Mouse (Mus musculus) ZHBTc4 (cell line): Measurements from ENCODE around the gene Meis3.

Source experiments
- DNase-seq: peaks from one replicate; pipeline ENCODE4 v3.0.0-alpha.2; 2011; ENCODE audit warnings: low read depth, low spot score

The Meis3 gene

DNA sequence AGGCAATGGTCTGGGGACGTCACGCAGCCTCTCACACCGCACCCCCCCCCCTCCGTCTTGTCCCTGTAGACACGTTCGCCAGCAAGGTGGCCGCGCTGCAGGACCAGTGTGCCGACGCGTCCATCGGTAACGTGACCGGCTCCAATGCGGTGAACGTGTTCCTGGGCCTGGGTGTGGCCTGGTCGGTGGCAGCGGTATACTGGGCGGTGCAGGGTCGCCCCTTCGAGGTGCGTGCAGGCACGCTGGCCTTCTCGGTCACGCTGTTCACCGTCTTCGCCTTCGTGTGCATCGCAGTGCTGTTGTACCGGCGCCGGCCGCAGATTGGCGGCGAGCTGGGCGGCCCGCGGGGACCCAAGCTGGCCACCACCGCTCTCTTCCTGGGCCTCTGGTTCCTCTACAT is 16.2 kb upstream of the Meis3 start:
- DNase-seq = peak; percentile 11

DNA sequence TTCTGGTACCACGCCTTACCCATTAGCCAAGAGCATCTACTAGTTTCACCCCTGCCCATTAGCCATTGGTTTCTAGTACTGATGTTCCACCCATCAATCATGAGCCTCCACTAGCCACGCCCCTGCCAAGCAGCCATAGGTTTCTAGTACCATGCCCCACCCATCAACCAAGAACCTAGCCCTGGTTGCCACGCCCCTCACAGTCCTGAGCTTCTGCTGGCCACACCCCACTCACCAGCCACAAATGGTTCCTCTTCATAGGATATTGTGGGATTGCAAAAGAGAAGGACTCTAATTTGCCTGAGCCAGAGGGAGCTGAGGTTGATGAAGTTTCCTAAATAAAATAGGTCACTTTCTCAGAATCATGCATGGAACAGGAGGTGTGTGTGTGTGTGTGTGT is 14.2 kb upstream of the Meis3 start:
- DNase-seq = peak; percentile 93

- peak; percentile 56 for DNase-seq
Measured at GRCm38 (mm10) chr7:16161302-16161701, 13.6 kb upstream of the Meis3 start.

- no peak for DNase-seq
Measured at GRCm38 (mm10) chr7:16162036-16162435, 12.9 kb upstream of the Meis3 start.

DNA sequence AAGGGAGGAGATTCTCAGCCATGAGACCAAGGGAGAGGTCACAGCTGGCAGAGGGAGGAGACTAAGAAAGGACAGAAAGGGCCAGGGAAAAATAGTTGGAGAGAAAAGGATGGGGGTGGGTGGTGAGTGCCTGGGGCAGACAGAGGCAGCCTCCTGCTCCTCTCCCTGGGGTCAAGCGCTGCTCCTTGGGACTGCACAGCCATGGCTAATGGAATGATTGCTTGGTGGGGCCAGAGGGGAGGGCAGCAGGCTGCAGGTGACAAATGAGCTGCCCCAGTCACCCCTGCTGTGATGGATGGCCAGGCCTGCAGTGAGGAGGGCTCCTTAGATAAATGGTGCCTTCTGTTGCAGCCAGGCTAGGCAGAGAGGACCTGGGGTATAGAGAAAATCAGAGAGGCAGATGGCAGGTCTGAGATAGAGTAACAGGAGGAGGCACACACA is 2.7 kb upstream of the Meis3 start:
- DNase-seq = no peak

GRCm38 (mm10) chr7:16172586-16173140 is 2.2 kb upstream of the Meis3 start:
- no peak for DNase-seq

DNA sequence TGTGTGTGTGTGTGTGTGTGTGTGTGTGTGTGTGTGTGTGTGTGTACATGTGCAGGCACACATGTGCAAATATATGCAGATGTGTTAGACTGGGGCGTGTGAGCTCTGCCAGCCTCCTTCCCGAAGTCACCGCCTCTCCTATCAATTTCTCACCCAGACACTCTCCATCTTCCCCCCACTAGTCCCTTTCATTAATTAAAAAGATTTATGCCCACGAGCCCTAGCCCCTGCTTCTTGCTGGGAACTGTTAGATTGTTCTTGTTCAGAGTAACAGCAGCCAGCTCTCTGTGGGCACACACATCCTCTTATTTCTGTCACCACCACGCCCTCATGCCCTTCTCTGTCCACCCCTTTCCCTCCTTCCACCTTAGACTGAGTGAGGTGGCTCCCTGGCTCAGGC is 1.7 kb upstream of the Meis3 start:
- DNase-seq = no peak

DNA sequence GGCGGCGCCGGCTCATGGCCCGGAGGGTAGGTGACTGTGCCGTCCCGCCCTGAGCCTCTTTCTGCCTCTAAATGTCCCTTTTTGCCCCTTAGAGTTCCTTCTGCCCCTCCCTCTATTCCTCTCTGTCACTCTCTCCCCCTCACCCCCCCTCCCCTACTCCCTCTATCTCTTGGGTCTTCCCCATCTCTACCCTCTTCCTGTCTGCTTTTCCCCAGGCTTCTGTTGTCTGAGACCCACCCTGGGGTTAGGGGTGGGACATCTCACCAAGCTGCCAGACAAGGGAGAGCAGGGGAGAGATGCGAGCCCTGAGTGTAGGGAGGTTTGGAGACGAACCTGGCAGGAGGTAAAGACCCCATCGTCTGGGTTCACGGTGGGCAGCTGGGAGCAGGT is 647 bp downstream of the Meis3 start:
- DNase-seq = peak; percentile 33

DNA sequence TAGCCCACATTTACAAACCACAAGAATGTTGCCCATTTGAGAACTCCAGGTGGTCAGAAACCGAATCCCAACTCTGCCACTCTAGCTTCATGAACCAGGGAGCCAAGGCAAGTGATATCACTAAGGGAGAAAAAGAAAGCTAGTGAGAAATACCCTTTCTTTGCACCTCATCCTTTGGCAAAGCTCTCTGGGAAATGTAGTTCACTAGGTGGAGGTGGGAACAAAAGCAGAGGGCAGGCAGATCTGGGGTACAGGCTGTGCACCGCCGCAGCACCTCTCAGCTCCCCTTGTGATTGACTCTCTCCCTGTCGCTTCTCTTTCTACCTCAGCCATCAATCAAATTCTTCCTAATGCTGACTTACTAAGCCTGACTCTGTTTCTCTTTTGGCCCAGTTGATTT is 3.2 kb downstream of the Meis3 start:
- DNase-seq = no peak

GRCm38 (mm10) chr7:16183663-16184062 is 8.8 kb downstream of the Meis3 start:
- DNase-seq = peak; percentile 73

- no peak for DNase-seq
Measured at GRCm38 (mm10) chr7:16187494-16187893, 12.6 kb downstream of the Meis3 start.

GRCm38 (mm10) chr7:16192315-16192714 is 17.4 kb downstream of the Meis3 start:
- peak; percentile 74 for DNase-seq

- no peak for DNase-seq
Measured at GRCm38 (mm10) chr7:16193702-16194101, 18.8 kb downstream of the Meis3 start.

DNA sequence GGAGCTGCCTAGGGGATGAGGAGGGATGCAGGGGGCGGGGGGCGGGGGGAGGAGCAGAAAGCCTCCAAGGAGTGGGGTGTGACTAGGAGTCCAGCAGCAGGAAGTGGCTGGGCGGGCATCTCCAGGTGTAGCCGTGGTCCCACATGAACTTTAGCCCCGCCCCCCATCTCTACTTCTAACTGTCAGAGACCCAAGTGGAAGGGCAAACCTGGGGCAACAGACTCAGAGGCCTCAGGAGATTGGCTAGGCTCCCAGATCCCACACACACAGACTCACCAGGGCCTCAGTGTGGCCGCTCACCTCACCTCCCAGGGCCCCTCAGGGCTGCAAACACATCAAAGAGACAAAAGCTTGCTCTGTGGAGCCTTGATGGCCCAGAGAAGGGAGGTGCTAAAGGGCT is 21.7 kb downstream of the Meis3 start:
- DNase-seq = no peak

DNA sequence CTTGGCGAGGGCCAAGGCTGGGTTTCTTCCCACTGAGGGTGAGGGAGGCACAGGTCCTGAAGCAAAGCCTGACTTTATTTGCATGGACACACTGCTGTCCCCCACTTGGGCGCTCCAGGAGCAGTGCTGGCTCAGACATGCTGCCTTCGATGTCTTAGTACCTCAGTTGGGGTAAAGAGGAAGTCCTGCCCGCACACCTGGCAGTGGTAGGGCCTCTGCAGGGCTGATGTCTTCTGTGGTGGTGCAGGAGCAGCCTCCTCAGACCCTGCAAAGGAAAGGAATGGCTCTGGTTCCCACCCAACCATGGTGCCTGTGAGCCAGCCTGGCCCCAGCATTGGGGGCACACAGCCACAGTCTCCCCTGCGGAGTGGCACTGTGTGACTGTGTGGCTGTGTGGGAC is 22.3 kb downstream of the Meis3 start:
- no peak for DNase-seq

GRCm38 (mm10) chr7:16198540-16198939 is 23.6 kb downstream of the Meis3 start:
- no peak for DNase-seq

DNA sequence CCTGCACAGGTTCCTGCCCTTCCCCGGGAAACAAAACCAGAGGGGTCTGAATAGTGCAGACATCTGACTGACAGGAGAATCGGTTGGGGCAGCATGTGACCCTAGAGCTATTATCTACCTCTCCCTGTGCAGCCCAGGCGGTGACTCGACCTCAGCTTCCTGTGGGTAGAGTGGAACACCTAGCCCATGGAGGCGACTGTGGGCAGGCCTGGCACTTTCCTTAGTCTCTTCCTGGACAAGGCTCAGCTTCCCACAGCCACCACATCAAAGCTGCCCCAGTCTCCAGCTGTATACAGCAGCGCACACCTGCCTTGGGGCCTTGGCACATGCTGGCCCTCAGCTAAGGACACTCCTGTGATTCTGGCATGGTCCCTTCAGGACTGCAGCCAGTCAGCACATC is 26.2 kb downstream of the Meis3 start:
- no peak for DNase-seq

- no peak for DNase-seq
Measured at GRCm38 (mm10) chr7:16202756-16203504, 28.0 kb downstream of the Meis3 start.

GRCm38 (mm10) chr7:16203505-16203903 is 28.6 kb downstream of the Meis3 start:
- no peak for DNase-seq

- DNase-seq = no peak
Measured at GRCm38 (mm10) chr7:16204791-16205190, 29.9 kb downstream of the Meis3 start.

GRCm38 (mm10) chr7:16207076-16207475 is 32.2 kb downstream of the Meis3 start:
- no peak for DNase-seq

DNA sequence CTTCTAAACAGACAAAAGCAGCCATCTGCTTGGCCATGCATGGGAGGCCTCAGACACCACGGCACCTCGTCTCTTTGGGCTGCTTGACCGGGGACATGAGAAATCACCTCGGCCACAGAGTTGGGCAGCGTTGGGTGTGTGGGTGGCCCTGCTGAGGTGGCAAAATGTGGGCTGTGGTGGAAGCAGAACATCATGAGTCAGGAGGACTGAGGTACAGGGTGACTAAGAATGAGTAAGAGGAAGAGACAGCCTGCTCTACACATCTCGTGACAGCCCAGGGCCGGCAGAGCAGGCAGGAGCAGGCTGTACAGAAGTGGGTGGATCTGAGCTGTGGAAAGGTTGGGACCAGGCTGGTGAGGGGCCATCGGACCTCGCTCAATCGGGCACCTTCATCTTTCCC is 32.6 kb downstream of the Meis3 start:
- no peak for DNase-seq
